Mouse (Mus musculus) testis, adult 2 months (tissue): ENCODE results near the gene Atf7.

Experiments used
- CTCF ChIP-seq: fragments of 200-500 bp; IDR thresholded peaks from 2 replicates; pipeline ENCODE4 v1.5.1; 2012; ENCODE audit warnings: low read depth, mild to moderate bottlenecking, inconsistent platforms, low read length, moderate library complexity; ENCODE audit not compliant: control insufficient read depth, insufficient read depth, insufficient replicate concordance
- POLR2A ChIP-seq: fragments of 200-500 bp; IDR thresholded peaks from 2 replicates; pipeline ENCODE4 v1.6.1; 2012; ENCODE audit warnings: low read depth, mild to moderate bottlenecking, inconsistent platforms, low read length, moderate library complexity; ENCODE audit not compliant: control insufficient read depth

GRCm38 (mm10) chr15:102515791-102516190 lies 109.5 kb downstream of the Atf7 start:
- no peak for TF ChIP-seq CTCF
- no peak for TF ChIP-seq POLR2A
